Mouse (Mus musculus) midbrain, postnatal 0 days (tissue): ENCODE measurements around the gene Fubp1. TPM values are rescaled to one million over a fixed set of nuclear protein-coding genes. Genes with fewer than 3 reads are reported as not detected.

Experiments used
- ATAC-seq: fragments of 200-750 bp; cut with Nextera tagmentation; 2 replicates; pipeline ENCODE4 v1.8.0; 2017; ENCODE audit warnings: moderate number of reproducible peaks, mild to moderate bottlenecking, moderate TSS enrichment, moderate library complexity; ENCODE audit not compliant: low FRiP score
- DNase-seq: peaks from one replicate; pipeline ENCODE4 v3.0.0-alpha.2; 2015; ENCODE audit warnings: low spot score
- H3K27ac ChIP-seq: fragments of 300-500 bp; sonication (generic); 2 replicates; pipeline ENCODE4 v1.5.1; 2014; ENCODE audit warnings: low read depth, mild to moderate bottlenecking, low read length, mixed read lengths
- H3K27me3 ChIP-seq: fragments of 300-500 bp; sonication (generic); 2 replicates; pipeline ENCODE4 v1.6.1; 2014; ENCODE audit warnings: low read length, control low read depth, mixed read lengths; ENCODE audit not compliant: insufficient read depth
- H3K36me3 ChIP-seq: fragments of 300-500 bp; sonication (generic); 2 replicates; pipeline ENCODE4 v1.6.1; 2014; ENCODE audit warnings: low read length, control low read depth, mixed read lengths; ENCODE audit not compliant: insufficient read depth
- H3K4me1 ChIP-seq: fragments of 300-500 bp; sonication (generic); 2 replicates; pipeline ENCODE4 v1.6.1; 2014; ENCODE audit warnings: mild to moderate bottlenecking, control low read depth, antibody characterized with exemption, low read length, mixed read lengths; ENCODE audit not compliant: insufficient read depth
- H3K4me2 ChIP-seq: fragments of 300-500 bp; sonication (generic); 2 replicates; pipeline ENCODE4 v1.6.1; 2014; ENCODE audit warnings: low read depth, mild to moderate bottlenecking, low read length, mixed read lengths; ENCODE audit not compliant: poor library complexity, severe bottlenecking
- H3K4me3 ChIP-seq: fragments of 300-500 bp; sonication (generic); 2 replicates; pipeline ENCODE4 v1.5.1; 2014; ENCODE audit warnings: low read depth, mild to moderate bottlenecking, low read length, moderate library complexity
- H3K9ac ChIP-seq: fragments of 300-500 bp; sonication (generic); replicated peaks from 2 replicates; pipeline ENCODE4 v1.6.1; 2014; ENCODE audit warnings: mild to moderate bottlenecking, low read length, moderate library complexity, mixed read lengths; ENCODE audit not compliant: poor library complexity, severe bottlenecking
- H3K9me3 ChIP-seq: fragments of 300-500 bp; sonication (generic); 2 replicates; pipeline ENCODE4 v1.6.1; 2016; ENCODE audit warnings: low read length, control low read depth
- CTCF ChIP-seq: IDR thresholded peaks from 2 replicates; pipeline ENCODE4 v1.5.1; 2016; ENCODE audit warnings: antibody characterized with exemption, mild to moderate bottlenecking
- WGBS: fragments of 180-500 bp; shearing (Covaris S2); extraction: QIAGEN DNeasy Blood & Tissue Kit; methylation state at CpG from one replicate; pipeline ENCODE4 v1.1.7; 2014; 5-methylcytosine and 5-hydroxymethylcytosine counted together
- polyA plus RNA-seq: library from polyadenylated mRNA; unstranded; fragments of >200 nt; fragmentation: Nextera tagmentation; extraction: Ambion mirVana; gene quantifications from 2 replicates; pipeline ENCODE4 v1.2.1, GENCODE M21; 2015
- total RNA-seq: library from RNA; depleted of rRNA; stranded (reverse); fragments of >200 nt; gene quantifications from 2 replicates; pipeline ENCODE4 v1.2.3, GENCODE M21; 2014

Gene Fubp1
- total and polyA plus RNA-seq, 2 experiments from 2014 or later: 127 to 183 TPM

GRCm38 (mm10) chr3:152260362-152260761 lies 50.1 kb downstream of the Fubp1 start:
- H3K27me3 ChIP-seq: no peaks in the 10 kb centered on the region; the same call in 1 of the 2 replicates
- H3K36me3 ChIP-seq: no peaks in the 10 kb centered on the region
- no peak overlapping the region for H3K4me3 ChIP-seq
- no peak overlapping the region for H3K4me2 ChIP-seq
- no peak for TF ChIP-seq CTCF
- H3K9me3 ChIP-seq: no peaks in the 10 kb centered on the region
- ATAC-seq: no peak
- no peak for DNase-seq
- H3K4me1 ChIP-seq: no peaks in the 10 kb centered on the region; the same call in 1 of the 2 replicates
- 95% methylated on average over 1 of the region's 1 CpGs for WGBS
- H3K27ac ChIP-seq: no peak overlapping the region
- H3K9ac ChIP-seq: no peak overlapping the region

- no peak for TF ChIP-seq CTCF
- no peak overlapping the region for H3K27ac ChIP-seq
- H3K9ac ChIP-seq: no peak overlapping the region
- no peaks in the 10 kb centered on the region; the same call in 1 of the 2 replicates for H3K27me3 ChIP-seq
- H3K4me2 ChIP-seq: no peak overlapping the region
- H3K4me3 ChIP-seq: no peak overlapping the region
- ATAC-seq: no peak
- 59% methylated on average over 8 of the region's 8 CpGs for WGBS
- no peak for DNase-seq
- no peaks in the 10 kb centered on the region for H3K9me3 ChIP-seq
- no peaks in the 10 kb centered on the region for H3K36me3 ChIP-seq
- peaks cover 2% of the 10 kb centered on the region; the same call in 1 of the 2 replicates for H3K4me1 ChIP-seq
Observed at GRCm38 (mm10) chr3:152261436-152261835, 51.2 kb downstream of the Fubp1 start.

DNA sequence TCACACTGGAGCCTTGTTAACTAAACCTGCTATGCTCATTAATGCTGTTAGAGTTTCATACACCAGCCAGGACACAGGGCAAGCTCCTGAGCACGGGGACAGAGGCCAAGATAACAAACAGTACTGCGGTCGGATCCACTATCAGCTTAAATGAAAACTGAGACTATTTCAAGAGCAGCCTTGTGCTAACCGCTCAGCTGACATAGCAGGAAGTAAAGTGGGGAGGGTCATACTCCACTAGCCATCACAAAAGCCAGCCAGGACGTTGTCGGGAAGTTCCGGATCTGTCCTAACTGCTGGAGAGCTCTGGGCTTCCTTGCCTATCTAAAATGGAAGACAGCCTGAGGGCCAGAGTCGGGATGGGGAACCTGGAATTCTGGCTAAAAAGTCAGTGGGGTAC lies 51.7 kb downstream of the Fubp1 start:
- no peak for ATAC-seq
- Histone ChIP-seq H3K4me2 (no peak overlapping the region), H3K9me3 (no peaks in the 10 kb centered on the region), H3K4me1 (peaks cover 2% of the 10 kb centered on the region; the same call in 1 of the 2 replicates), H3K36me3 (no peaks in the 10 kb centered on the region), H3K4me3 (no peak overlapping the region), H3K27ac (no peak overlapping the region), H3K9ac (no peak overlapping the region), H3K27me3 (no peaks in the 10 kb centered on the region; the same call in 1 of the 2 replicates)
- WGBS: 25% methylated on average over 8 of the region's 8 CpGs
- TF ChIP-seq CTCF: no peak
- no peak for DNase-seq

GRCm38 (mm10) chr3:152264374-152264773 lies 54.2 kb downstream of the Fubp1 start:
- no peak for TF ChIP-seq CTCF
- Histone ChIP-seq H3K4me2 (no peak overlapping the region), H3K36me3 (no peaks in the 10 kb centered on the region), H3K27ac (no peak overlapping the region), H3K4me3 (no peak overlapping the region), H3K9ac (no peak overlapping the region), H3K27me3 (no peaks in the 10 kb centered on the region; the same call in 1 of the 2 replicates), H3K4me1 (peaks cover 2% of the 10 kb centered on the region; the same call in 1 of the 2 replicates), H3K9me3 (no peaks in the 10 kb centered on the region)
- DNase-seq (no peak), ATAC-seq (no peak)
- 56% methylated on average over 10 of the region's 10 CpGs for WGBS

GRCm38 (mm10) chr3:152264830-152265229 lies 54.6 kb downstream of the Fubp1 start:
- 44% methylated on average over 12 of the region's 12 CpGs for WGBS

DNA sequence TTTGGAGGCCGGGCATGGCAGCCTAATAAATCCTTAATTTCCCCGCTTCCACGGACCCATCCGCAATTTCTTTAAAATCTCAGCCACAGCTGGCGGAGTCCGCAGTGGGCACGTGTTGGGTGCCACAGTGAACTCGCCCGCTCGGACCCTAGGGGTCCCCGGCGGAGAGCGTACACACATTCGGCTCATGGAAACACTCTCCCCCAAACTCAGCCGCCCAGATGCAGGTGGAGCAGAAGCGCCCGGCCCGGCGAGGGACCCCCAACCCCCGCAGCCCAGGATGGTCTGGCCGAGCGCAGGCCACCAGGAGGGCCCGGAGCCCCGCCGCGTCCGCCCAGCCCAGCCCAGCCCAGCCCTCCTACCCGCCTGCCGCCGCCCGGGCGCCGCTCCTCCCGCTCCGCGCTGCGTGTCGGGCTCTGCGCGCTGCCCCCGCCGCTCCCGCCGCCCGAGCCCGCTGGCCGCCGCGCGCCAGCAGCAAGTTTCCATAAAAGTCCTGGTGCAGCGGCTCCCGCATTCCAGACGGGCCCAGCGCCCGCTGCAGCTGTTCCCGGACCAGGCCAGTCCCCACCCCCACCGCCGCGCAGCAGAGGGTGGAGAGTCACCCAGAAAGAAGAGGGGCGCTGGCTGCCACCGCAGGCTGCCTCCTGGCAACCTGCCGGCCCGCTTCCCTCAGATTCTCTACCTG lies 55.3 kb downstream of the Fubp1 start:
- ATAC-seq (peak; percentile 62), DNase-seq (peak; percentile 44)
- Histone ChIP-seq H3K4me3 (peak overlapping the region; percentile 55), H3K36me3 (no peaks in the 10 kb centered on the region), H3K4me1 (peaks cover 2% of the 10 kb centered on the region; the same call in 1 of the 2 replicates), H3K9me3 (no peaks in the 10 kb centered on the region), H3K4me2 (peak overlapping the region; percentile 100), H3K9ac (peak overlapping the region; percentile 44), H3K27ac (no peak overlapping the region), H3K27me3 (no peaks in the 10 kb centered on the region; the same call in 1 of the 2 replicates)
- no peak for TF ChIP-seq CTCF
- WGBS: 2% methylated on average over 49 of the region's 63 CpGs

More at GRCm38 (mm10) chr3:152264830-152265229, 54.6 kb downstream of the Fubp1 start:
- H3K27me3 ChIP-seq: no peaks in the 10 kb centered on the region; the same call in 1 of the 2 replicates
- peaks cover 2% of the 10 kb centered on the region; the same call in 1 of the 2 replicates for H3K4me1 ChIP-seq
- H3K27ac ChIP-seq: no peak overlapping the region
- peak overlapping the region; percentile 55; the same call in 1 of the 2 replicates for H3K4me3 ChIP-seq
- ATAC-seq (no peak), DNase-seq (no peak)
- H3K4me2 ChIP-seq: no peak overlapping the region
- H3K36me3 ChIP-seq: no peaks in the 10 kb centered on the region
- TF ChIP-seq CTCF: no peak
- no peak overlapping the region for H3K9ac ChIP-seq
- H3K9me3 ChIP-seq: no peaks in the 10 kb centered on the region
